Mouse (Mus musculus): ENCODE measurements around the gene Cfap73. TPM values are rescaled to one million over a fixed set of nuclear protein-coding genes. Genes with fewer than 3 reads are reported as not detected.
A peak's percentile ranks its signal among the peaks of the same experiment; 100 is the strongest.

The Cfap73 gene
- polyA plus RNA-seq, 1 experiment from 2014 or later, result not detected

- no peak overlapping the region for H3K4me3 ChIP-seq
- H3K9me3 ChIP-seq, result no peaks in the 10 kb centered on the region
- no peaks in the 10 kb centered on the region for H3K27me3 ChIP-seq
- peaks cover 15% of the 10 kb centered on the region for H3K4me1 ChIP-seq
- 67% methylated on average over 7 of the region's 7 CpGs for whole genome bisulfite sequencing
- no peak overlapping the region for H3K9ac ChIP-seq
- no peak for ATAC-seq (ENCODE audit: insufficient number of reproducible peaks, insufficient read depth, low FRiP score, low TSS enrichment, low read depth)
- H3K4me2 ChIP-seq, result no peak overlapping the region
- no peaks in the 10 kb centered on the region for H3K36me3 ChIP-seq
- H3K27ac ChIP-seq, result no peak overlapping the region
Observed at GRCm38 (mm10) chr5:120592141-120592540, 41.9 kb downstream of the Cfap73 start.

GRCm38 (mm10) chr5:120590356-120591010 lies 43.6 kb downstream of the Cfap73 start:
- no peak overlapping the region for H3K4me2 ChIP-seq
- H3K36me3 ChIP-seq, result no peaks in the 10 kb centered on the region
- H3K4me1 ChIP-seq, result peaks cover 27% of the 10 kb centered on the region
- no peaks in the 10 kb centered on the region for H3K27me3 ChIP-seq
- ATAC-seq (ENCODE audit: insufficient number of reproducible peaks, insufficient read depth, low FRiP score, low TSS enrichment, low read depth), result no peak
- no peak overlapping the region for H3K4me3 ChIP-seq
- H3K9ac ChIP-seq, result no peak overlapping the region
- H3K27ac ChIP-seq, result no peak overlapping the region
- WGBS, result 74% methylated on average over 16 of the region's 16 CpGs
- no peaks in the 10 kb centered on the region for H3K9me3 ChIP-seq

- H3K27ac ChIP-seq, result peak within 1 kb of the TSS; percentile 73
- peak within 1 kb of the TSS; percentile 98 for H3K4me2 ChIP-seq
- H3K4me3 ChIP-seq, result peak within 1 kb of the TSS; percentile 84
- peaks cover 12% of the 10 kb centered on the region for H3K36me3 ChIP-seq
- 0% methylated on average over 35 of the region's 35 CpGs for WGBS
- H3K4me1 ChIP-seq, result peaks cover 33% of the 10 kb centered on the region
- peak; percentile 92 for ATAC-seq (ENCODE audit: insufficient number of reproducible peaks, insufficient read depth, low FRiP score, low TSS enrichment, low read depth)
- H3K9ac ChIP-seq, result peak within 1 kb of the TSS; percentile 88
- H3K27me3 ChIP-seq, result no peaks in the 10 kb centered on the region
- no peaks in the 10 kb centered on the region for H3K9me3 ChIP-seq
Observed at GRCm38 (mm10) chr5:120588569-120589094, 45.4 kb downstream of the Cfap73 start, which contains the start of the genes Tpcn1 and Iqcd. Gene Tpcn1, minus strand, starts transcription at chr5:120588673. Gene Iqcd, plus strand, starts transcription at chr5:120589016.

- H3K9ac ChIP-seq, result peak overlapping the region; percentile 88
- no peaks in the 10 kb centered on the region for H3K9me3 ChIP-seq
- peaks cover 18% of the 10 kb centered on the region for H3K36me3 ChIP-seq
- peak overlapping the region; percentile 73 for H3K27ac ChIP-seq
- H3K27me3 ChIP-seq, result no peaks in the 10 kb centered on the region
- peak overlapping the region; percentile 98 for H3K4me2 ChIP-seq
- WGBS, result 1% methylated on average over 29 of the region's 29 CpGs
- H3K4me1 ChIP-seq, result peaks cover 33% of the 10 kb centered on the region
- ATAC-seq (ENCODE audit: insufficient number of reproducible peaks, insufficient read depth, low FRiP score, low TSS enrichment, low read depth), result no peak
- peak overlapping the region; percentile 84 for H3K4me3 ChIP-seq
Observed at GRCm38 (mm10) chr5:120587940-120588568, 46.0 kb downstream of the Cfap73 start.

- Histone ChIP-seq H3K4me3 (peak overlapping the region; percentile 84), H3K36me3 (peaks cover 21% of the 10 kb centered on the region), H3K27ac (peak overlapping the region; percentile 73), H3K9ac (peak overlapping the region; percentile 88), H3K4me2 (peak overlapping the region; percentile 98), H3K9me3 (no peaks in the 10 kb centered on the region), H3K4me1 (peaks cover 33% of the 10 kb centered on the region), H3K27me3 (no peaks in the 10 kb centered on the region)
- ATAC-seq (ENCODE audit: insufficient number of reproducible peaks, insufficient read depth, low FRiP score, low TSS enrichment, low read depth), result no peak
- 26% methylated on average over 9 of the region's 9 CpGs for WGBS
Observed at GRCm38 (mm10) chr5:120587616-120587926, 46.5 kb downstream of the Cfap73 start.

- Histone ChIP-seq H3K36me3 (peaks cover 25% of the 10 kb centered on the region), H3K4me3 (peak overlapping the region; percentile 84), H3K4me2 (peak overlapping the region; percentile 98), H3K27ac (peak overlapping the region; percentile 73), H3K4me1 (peaks cover 33% of the 10 kb centered on the region), H3K27me3 (no peaks in the 10 kb centered on the region), H3K9me3 (no peaks in the 10 kb centered on the region), H3K9ac (peak overlapping the region; percentile 88)
- no peak for ATAC-seq (ENCODE audit: insufficient number of reproducible peaks, insufficient read depth, low FRiP score, low TSS enrichment, low read depth)
- 9% methylated on average over 17 of the region's 17 CpGs for WGBS
Observed at GRCm38 (mm10) chr5:120586741-120587615, 47.1 kb downstream of the Cfap73 start.

- no peaks in the 10 kb centered on the region for H3K27me3 ChIP-seq
- no peak overlapping the region for H3K9ac ChIP-seq
- H3K9me3 ChIP-seq, result no peaks in the 10 kb centered on the region
- H3K27ac ChIP-seq, result no peak overlapping the region
- H3K4me1 ChIP-seq, result peaks cover 37% of the 10 kb centered on the region
- 42% methylated on average over 15 of the region's 15 CpGs for WGBS
- no peak overlapping the region for H3K4me2 ChIP-seq
- H3K4me3 ChIP-seq, result no peak overlapping the region
- H3K36me3 ChIP-seq, result peaks cover 38% of the 10 kb centered on the region
- ATAC-seq (ENCODE audit: insufficient number of reproducible peaks, insufficient read depth, low FRiP score, low TSS enrichment, low read depth), result no peak
Observed at GRCm38 (mm10) chr5:120584968-120585367, 49.1 kb downstream of the Cfap73 start.

- H3K4me1 ChIP-seq, result peaks cover 48% of the 10 kb centered on the region
- no peak overlapping the region for H3K9ac ChIP-seq
- 87% methylated on average over 4 of the region's 4 CpGs for WGBS
- peaks cover 40% of the 10 kb centered on the region for H3K36me3 ChIP-seq
- ATAC-seq (ENCODE audit: insufficient number of reproducible peaks, insufficient read depth, low FRiP score, low TSS enrichment, low read depth), result no peak
- no peak overlapping the region for H3K27ac ChIP-seq
- no peak overlapping the region for H3K4me3 ChIP-seq
- H3K9me3 ChIP-seq, result no peaks in the 10 kb centered on the region
- no peaks in the 10 kb centered on the region for H3K27me3 ChIP-seq
- H3K4me2 ChIP-seq, result no peak overlapping the region
Observed at GRCm38 (mm10) chr5:120583511-120583910, 50.5 kb downstream of the Cfap73 start.

- Histone ChIP-seq H3K9me3 (no peaks in the 10 kb centered on the region), H3K27ac (no peak overlapping the region), H3K4me1 (peaks cover 43% of the 10 kb centered on the region), H3K4me3 (no peak overlapping the region), H3K9ac (no peak overlapping the region), H3K4me2 (no peak overlapping the region), H3K36me3 (peaks cover 40% of the 10 kb centered on the region), H3K27me3 (no peaks in the 10 kb centered on the region)
- WGBS, result 85% methylated on average over 9 of the region's 9 CpGs
- no peak for ATAC-seq (ENCODE audit: insufficient number of reproducible peaks, insufficient read depth, low FRiP score, low TSS enrichment, low read depth)
Observed at GRCm38 (mm10) chr5:120582002-120582401, 52.0 kb downstream of the Cfap73 start.

GRCm38 (mm10) chr5:120579898-120580626 lies 54.0 kb downstream of the Cfap73 start:
- Histone ChIP-seq H3K27me3 (no peaks in the 10 kb centered on the region), H3K9me3 (no peaks in the 10 kb centered on the region), H3K4me3 (no peak overlapping the region), H3K27ac (peak overlapping the region; percentile 78; the same call in 1 of the 2 replicates), H3K36me3 (peaks cover 39% of the 10 kb centered on the region), H3K9ac (no peak overlapping the region), H3K4me2 (peak overlapping the region; percentile 24; the same call in 1 of the 2 replicates), H3K4me1 (peaks cover 38% of the 10 kb centered on the region)
- no peak for ATAC-seq (ENCODE audit: insufficient number of reproducible peaks, insufficient read depth, low FRiP score, low TSS enrichment, low read depth)
- WGBS, result 86% methylated on average over 26 of the region's 26 CpGs
